Mouse (Mus musculus) telencephalon, adult 2 months (tissue): ENCODE measurements around the gene Tspan12.
"Not testable (repeated sequence)": the region's sequence is repeated elsewhere in the genome, so short reads cannot be mapped to it uniquely, and the experiment has no call there.

ENCODE experiments used
- DNase-seq: peaks from one replicate; pipeline ENCODE4 v3.0.0-alpha.2; 2011; ENCODE audit warnings: low read depth, low spot score

Tspan12 gene

GRCm38 (mm10) chr6:21852344-21852785 lies at the start of gene Tspan12:
TSS of gene Tspan12 (minus strand) at chr6:21852515.
- DNase-seq, result no peak

- DNase-seq, result no peak
These were observed 42.1 kb upstream of the Tspan12 start for GRCm38 (mm10) chr6:21894451-21894850.

GRCm38 (mm10) chr6:21889101-21889500 lies 36.8 kb upstream of the Tspan12 start:
- no peak for DNase-seq

GRCm38 (mm10) chr6:21887971-21888370 lies 35.7 kb upstream of the Tspan12 start:
- not testable (repeated sequence) for DNase-seq

GRCm38 (mm10) chr6:21879496-21879895 lies 27.2 kb upstream of the Tspan12 start:
- no peak for DNase-seq

- DNase-seq, result no peak
These were observed 15.0 kb upstream of the Tspan12 start for GRCm38 (mm10) chr6:21867310-21867709.

GRCm38 (mm10) chr6:21864179-21864578 lies 11.9 kb upstream of the Tspan12 start:
- DNase-seq, result no peak

GRCm38 (mm10) chr6:21863561-21863960 lies 11.2 kb upstream of the Tspan12 start:
- DNase-seq, result no peak

- DNase-seq, result no peak
These were observed 9.0 kb upstream of the Tspan12 start for GRCm38 (mm10) chr6:21861316-21861715.

- DNase-seq, result no peak
These were observed 5.5 kb upstream of the Tspan12 start for GRCm38 (mm10) chr6:21857843-21858242.

GRCm38 (mm10) chr6:21855921-21856320 lies 3.6 kb upstream of the Tspan12 start:
- no peak for DNase-seq

GRCm38 (mm10) chr6:21853342-21853741 lies 1.0 kb upstream of the Tspan12 start:
- no peak for DNase-seq

GRCm38 (mm10) chr6:21851596-21852343 lies 545 bp downstream of the Tspan12 start:
- DNase-seq, result peak; percentile 26

GRCm38 (mm10) chr6:21851346-21851595 lies 1.0 kb downstream of the Tspan12 start:
- no peak for DNase-seq

GRCm38 (mm10) chr6:21850526-21851345 lies 1.6 kb downstream of the Tspan12 start:
- DNase-seq, result no peak

- no peak for DNase-seq
These were observed 3.5 kb downstream of the Tspan12 start for GRCm38 (mm10) chr6:21848808-21849207.

GRCm38 (mm10) chr6:21839976-21840775 lies 12.1 kb downstream of the Tspan12 start:
- no peak for DNase-seq

GRCm38 (mm10) chr6:21839244-21839814 lies 13.0 kb downstream of the Tspan12 start:
- no peak for DNase-seq

GRCm38 (mm10) chr6:21833531-21833930 lies 18.8 kb downstream of the Tspan12 start:
- no peak for DNase-seq

- DNase-seq, result no peak
These were observed 20.4 kb downstream of the Tspan12 start for GRCm38 (mm10) chr6:21831871-21832270.

GRCm38 (mm10) chr6:21830931-21831330 lies 21.4 kb downstream of the Tspan12 start:
- no peak for DNase-seq

- DNase-seq, result no peak
These were observed 22.4 kb downstream of the Tspan12 start for GRCm38 (mm10) chr6:21829930-21830329.
